Mouse (Mus musculus) forebrain, embryonic 16.5 days (tissue): ENCODE data around the gene Rps27. TPM values are rescaled to one million over a fixed set of nuclear protein-coding genes. Genes with fewer than 3 reads are reported as not detected.
"Not testable (repeated sequence)": the region's sequence is repeated elsewhere in the genome, so short reads cannot be mapped to it uniquely, and the experiment has no call there.

Experiments used
- ATAC-seq: fragments of 200-750 bp; cut with Nextera tagmentation; 2 replicates; pipeline ENCODE4 v1.8.0; 2017; ENCODE audit warnings: mild to moderate bottlenecking, moderate library complexity
- H3K27ac ChIP-seq: fragments of 300-500 bp; sonication (generic); 2 replicates; pipeline ENCODE4 v1.5.1; 2014; ENCODE audit warnings: low read length, control low read depth
- H3K27me3 ChIP-seq: fragments of 300-500 bp; sonication (generic); replicated peaks from 2 replicates; pipeline ENCODE4 v1.6.1; 2014; ENCODE audit warnings: low read length; ENCODE audit not compliant: control insufficient read depth, insufficient read depth
- H3K36me3 ChIP-seq: fragments of 300-500 bp; sonication (generic); 2 replicates; pipeline ENCODE4 v1.6.1; 2014; ENCODE audit not compliant: control insufficient read depth, insufficient read depth
- H3K4me1 ChIP-seq: fragments of 300-500 bp; sonication (generic); replicated peaks from 2 replicates; pipeline ENCODE4 v1.6.1; 2014; ENCODE audit warnings: low read length; ENCODE audit not compliant: control insufficient read depth, insufficient read depth
- H3K4me2 ChIP-seq: fragments of 300-500 bp; sonication (generic); 2 replicates; pipeline ENCODE4 v1.6.1; 2014; ENCODE audit warnings: mild to moderate bottlenecking, low read length, control low read depth
- H3K4me3 ChIP-seq: fragments of 300-500 bp; sonication (generic); replicated peaks from 2 replicates; pipeline ENCODE4 v1.5.1; 2014; ENCODE audit warnings: mild to moderate bottlenecking, low read length, control low read depth
- H3K9ac ChIP-seq: fragments of 300-500 bp; sonication (generic); replicated peaks from 2 replicates; pipeline ENCODE4 v1.6.1; 2014; ENCODE audit warnings: low read depth, low read length, control low read depth
- H3K9me3 ChIP-seq: fragments of 300-500 bp; sonication (generic); 2 replicates; pipeline ENCODE4 v1.6.1; 2016; ENCODE audit warnings: low read length; ENCODE audit not compliant: control insufficient read depth
- WGBS: fragments of 180-500 bp; shearing (Covaris S2); extraction: QIAGEN DNeasy Blood & Tissue Kit; methylation state at CpG from one replicate; pipeline ENCODE4 v1.1.7; 2014; 5-methylcytosine and 5-hydroxymethylcytosine counted together
- polyA plus RNA-seq: library from polyadenylated mRNA; unstranded; fragments of >200 nt; fragmentation: Nextera tagmentation; extraction: Ambion mirVana; gene quantifications from 2 replicates; pipeline ENCODE4 v1.2.1, GENCODE M21; 2015

Gene Rps27
- polyA plus RNA-seq, 1 experiment from 2014 or later, result 790 TPM

GRCm38 (mm10) chr3:90252659-90253058 is 39.2 kb upstream of the Rps27 start:
- ATAC-seq, H3K27me3 ChIP-seq, H3K4me2 ChIP-seq, H3K36me3 ChIP-seq, H3K27ac ChIP-seq, H3K9me3 ChIP-seq, H3K9ac ChIP-seq, H3K4me3 ChIP-seq: not testable (repeated sequence)
- WGBS, result 89% methylated on average over 2 of the region's 2 CpGs
- peaks cover 24% of the 10 kb centered on the region for H3K4me1 ChIP-seq

- not testable (repeated sequence) for H3K9me3 ChIP-seq, H3K36me3 ChIP-seq, ATAC-seq, H3K27ac ChIP-seq, H3K9ac ChIP-seq, H3K27me3 ChIP-seq, H3K4me3 ChIP-seq, H3K4me2 ChIP-seq
- WGBS, result 95% methylated on average over 7 of the region's 12 CpGs
- H3K4me1 ChIP-seq, result peaks cover 27% of the 10 kb centered on the region
Observed at GRCm38 (mm10) chr3:90251731-90252226, 38.3 kb upstream of the Rps27 start.

- H3K27me3 ChIP-seq, result no peaks in the 10 kb centered on the region
- H3K36me3 ChIP-seq, result no peaks in the 10 kb centered on the region; the same call in 1 of the 2 replicates
- H3K4me2 ChIP-seq, result no peak overlapping the region
- no peak overlapping the region for H3K9ac ChIP-seq
- H3K27ac ChIP-seq, result no peak overlapping the region
- no peak overlapping the region for H3K4me3 ChIP-seq
- 94% methylated on average over 6 of the region's 6 CpGs for WGBS
- peaks cover 22% of the 10 kb centered on the region for H3K4me1 ChIP-seq
- no peak for ATAC-seq
- H3K9me3 ChIP-seq, result no peaks in the 10 kb centered on the region
Observed at GRCm38 (mm10) chr3:90250791-90251190, 37.3 kb upstream of the Rps27 start.

- Histone ChIP-seq H3K9ac (peak overlapping the region; percentile 72), H3K36me3 (no peaks in the 10 kb centered on the region; the same call in 1 of the 2 replicates), H3K4me3 (peak overlapping the region; percentile 63), H3K9me3 (no peaks in the 10 kb centered on the region), H3K27me3 (no peaks in the 10 kb centered on the region), H3K27ac (no peak overlapping the region), H3K4me2 (peak overlapping the region; percentile 75), H3K4me1 (peaks cover 14% of the 10 kb centered on the region)
- WGBS, result 6% methylated on average over 10 of the region's 10 CpGs
- no peak for ATAC-seq
Observed at GRCm38 (mm10) chr3:90248746-90249100, 35.3 kb upstream of the Rps27 start.

GRCm38 (mm10) chr3:90247960-90248745 is 34.7 kb upstream of the Rps27 start, which contains the start of gene Slc39a1:
Gene Slc39a1, plus strand, starts transcription at chr3:90248172.
- Histone ChIP-seq H3K4me1 (peaks cover 18% of the 10 kb centered on the region), H3K36me3 (no peaks in the 10 kb centered on the region; the same call in 1 of the 2 replicates), H3K27ac (peak within 1 kb of the TSS; percentile 58), H3K27me3 (no peaks in the 10 kb centered on the region), H3K4me2 (peak within 1 kb of the TSS; percentile 75), H3K9ac (peak within 1 kb of the TSS; percentile 72), H3K9me3 (no peaks in the 10 kb centered on the region), H3K4me3 (peak within 1 kb of the TSS; percentile 63)
- under 1% methylated on average over 39 of the region's 44 CpGs for WGBS
- ATAC-seq, result peak; percentile 96

GRCm38 (mm10) chr3:90247630-90247959 is 34.1 kb upstream of the Rps27 start:
- Histone ChIP-seq H3K27me3 (no peaks in the 10 kb centered on the region), H3K4me1 (peaks cover 23% of the 10 kb centered on the region), H3K27ac (peak overlapping the region; percentile 58), H3K36me3 (no peaks in the 10 kb centered on the region; the same call in 1 of the 2 replicates), H3K9ac (peak overlapping the region; percentile 72), H3K9me3 (no peaks in the 10 kb centered on the region), H3K4me3 (peak overlapping the region; percentile 63), H3K4me2 (peak overlapping the region; percentile 75)
- ATAC-seq, result 0 out of 2 replicates have a peak, but pooled peaks have one; percentile 9
- 0% methylated on average over 3 of the region's 3 CpGs for WGBS

- ATAC-seq, result no peak
- H3K4me3 ChIP-seq, result no peak overlapping the region
- H3K36me3 ChIP-seq, result no peaks in the 10 kb centered on the region
- H3K9me3 ChIP-seq, result no peaks in the 10 kb centered on the region
- H3K27ac ChIP-seq, result no peak overlapping the region
- H3K4me2 ChIP-seq, result no peak overlapping the region
- no peaks in the 10 kb centered on the region for H3K27me3 ChIP-seq
- WGBS, result 49% methylated on average over 2 of the region's 2 CpGs
- H3K4me1 ChIP-seq, result peaks cover 24% of the 10 kb centered on the region
- no peak overlapping the region for H3K9ac ChIP-seq
Observed at GRCm38 (mm10) chr3:90245406-90245805, 32.0 kb upstream of the Rps27 start.

- Histone ChIP-seq H3K4me1 (peaks cover 17% of the 10 kb centered on the region), H3K27me3 (no peaks in the 10 kb centered on the region), H3K27ac (no peak within 1 kb of the TSS), H3K4me2 (peak within 1 kb of the TSS; percentile 66), H3K36me3 (no peaks in the 10 kb centered on the region), H3K9me3 (no peaks in the 10 kb centered on the region), H3K4me3 (peak within 1 kb of the TSS; percentile 42), H3K9ac (peak within 1 kb of the TSS; percentile 48)
- 2% methylated on average over 19 of the region's 19 CpGs for WGBS
- ATAC-seq, result peak; percentile 60
Observed at GRCm38 (mm10) chr3:90242984-90243775, 29.7 kb upstream of the Rps27 start, which contains the start of gene Creb3l4. Gene Creb3l4, minus strand, starts transcription at chr3:90243512.

- Histone ChIP-seq H3K27me3 (no peaks in the 10 kb centered on the region), H3K27ac (no peak overlapping the region), H3K4me1 (peaks cover 13% of the 10 kb centered on the region), H3K4me2 (no peak overlapping the region), H3K4me3 (no peak overlapping the region), H3K9me3 (no peaks in the 10 kb centered on the region), H3K9ac (no peak overlapping the region), H3K36me3 (no peaks in the 10 kb centered on the region)
- ATAC-seq, result no peak
- WGBS, result 87% methylated on average over 10 of the region's 10 CpGs
Observed at GRCm38 (mm10) chr3:90241669-90242358, 28.4 kb upstream of the Rps27 start.
